Mouse (Mus musculus) testis, adult 2 months (tissue): ENCODE measurements around the gene Narf. TPM values are rescaled to one million over a fixed set of nuclear protein-coding genes. Genes with fewer than 3 reads are reported as not detected.

Experiments used
- H3K27ac ChIP-seq: fragments of 200-500 bp; 2 replicates; pipeline ENCODE4 v1.5.1; 2012; ENCODE audit warnings: low read depth, low read length; ENCODE audit not compliant: control insufficient read depth, insufficient read depth
- H3K27me3 ChIP-seq: fragments of 200-500 bp; 2 replicates; pipeline ENCODE4 v1.6.1; 2012; ENCODE audit warnings: mild to moderate bottlenecking, low read length, moderate library complexity; ENCODE audit not compliant: control insufficient read depth, insufficient read depth
- H3K36me3 ChIP-seq: fragments of 200-500 bp; 2 replicates; pipeline ENCODE4 v1.6.1; 2012; ENCODE audit warnings: mild to moderate bottlenecking, low read length; ENCODE audit not compliant: control insufficient read depth, insufficient read depth
- H3K4me1 ChIP-seq: fragments of 200-500 bp; 2 replicates; pipeline ENCODE4 v1.6.1; 2012; ENCODE audit warnings: low read length; ENCODE audit not compliant: control insufficient read depth, insufficient read depth
- H3K4me3 ChIP-seq: fragments of 200-500 bp; 2 replicates; pipeline ENCODE4 v1.5.1; 2012; ENCODE audit warnings: low read depth, mild to moderate bottlenecking, low read length, moderate library complexity, mixed read lengths; ENCODE audit not compliant: control insufficient read depth
- CTCF ChIP-seq: fragments of 200-500 bp; IDR thresholded peaks from 2 replicates; pipeline ENCODE4 v1.5.1; 2012; ENCODE audit warnings: low read depth, mild to moderate bottlenecking, inconsistent platforms, low read length, moderate library complexity; ENCODE audit not compliant: control insufficient read depth, insufficient read depth, insufficient replicate concordance
- POLR2A ChIP-seq: fragments of 200-500 bp; IDR thresholded peaks from 2 replicates; pipeline ENCODE4 v1.6.1; 2012; ENCODE audit warnings: low read depth, mild to moderate bottlenecking, inconsistent platforms, low read length, moderate library complexity; ENCODE audit not compliant: control insufficient read depth
- polyA plus RNA-seq: library from polyadenylated mRNA; depleted of rRNA; stranded (reverse); fragments of >200 nt; gene quantifications from 2 replicates; pipeline ENCODE4 v1.2.3, GENCODE M21; 2012

Gene Narf
- polyA plus RNA-seq, 1 experiment: 8.2 TPM

GRCm38 (mm10) chr11:121228129-121229017, 8.7 kb upstream of the Narf start:
- Histone ChIP-seq H3K4me1 (peaks cover 4% of the 10 kb centered on the region; the same call in 1 of the 2 replicates), H3K27ac (no peak overlapping the region; the same call in 1 of the 2 replicates), H3K36me3 (no peaks in the 10 kb centered on the region), H3K27me3 (no peaks in the 10 kb centered on the region), H3K4me3 (peak overlapping the region; percentile 89)
- TF ChIP-seq POLR2A: no peak
- TF ChIP-seq CTCF: no peak

- Histone ChIP-seq H3K4me3 (peak within 1 kb of the TSS; percentile 89), H3K4me1 (peaks cover 4% of the 10 kb centered on the region; the same call in 1 of the 2 replicates), H3K27ac (peak within 1 kb of the TSS; percentile 39), H3K27me3 (no peaks in the 10 kb centered on the region), H3K36me3 (no peaks in the 10 kb centered on the region)
- TF ChIP-seq CTCF (0 out of 2 replicates have a peak, but pooled peaks have one; percentile 12), POLR2A (peak; percentile 48; the same call in 1 of the 2 replicates)
Measured at GRCm38 (mm10) chr11:121229018-121229439, 8.0 kb upstream of the Narf start, which contains the start of gene Cybc1. Gene Cybc1, minus strand, starts transcription at chr11:121229322.

- TF ChIP-seq POLR2A (no peak), CTCF (no peak)
- no peaks in the 10 kb centered on the region for H3K27me3 ChIP-seq
- H3K27ac ChIP-seq: no peak overlapping the region
- H3K4me3 ChIP-seq: no peak overlapping the region
- no peaks in the 10 kb centered on the region for H3K36me3 ChIP-seq
- H3K4me1 ChIP-seq: peaks cover 4% of the 10 kb centered on the region; the same call in 1 of the 2 replicates
Measured at GRCm38 (mm10) chr11:121231191-121231590, 5.9 kb upstream of the Narf start.

- no peaks in the 10 kb centered on the region for H3K36me3 ChIP-seq
- H3K27ac ChIP-seq: no peak overlapping the region
- peaks cover 4% of the 10 kb centered on the region; the same call in 1 of the 2 replicates for H3K4me1 ChIP-seq
- TF ChIP-seq CTCF: no peak
- no peak for TF ChIP-seq POLR2A
- no peak overlapping the region for H3K4me3 ChIP-seq
- no peaks in the 10 kb centered on the region for H3K27me3 ChIP-seq
Measured at GRCm38 (mm10) chr11:121231628-121232291, 5.3 kb upstream of the Narf start.

GRCm38 (mm10) chr11:121232706-121233105, 4.3 kb upstream of the Narf start:
- H3K27me3 ChIP-seq: no peaks in the 10 kb centered on the region
- TF ChIP-seq CTCF (no peak), POLR2A (no peak)
- no peak overlapping the region for H3K4me3 ChIP-seq
- H3K4me1 ChIP-seq: peaks cover 4% of the 10 kb centered on the region
- H3K27ac ChIP-seq: no peak overlapping the region
- H3K36me3 ChIP-seq: no peaks in the 10 kb centered on the region

GRCm38 (mm10) chr11:121235475-121236238, 1.4 kb upstream of the Narf start:
- Histone ChIP-seq H3K4me1 (no peaks in the 10 kb centered on the region; the same call in none of the 2 replicates), H3K36me3 (no peaks in the 10 kb centered on the region), H3K27me3 (no peaks in the 10 kb centered on the region), H3K4me3 (no peak overlapping the region), H3K27ac (no peak overlapping the region)
- TF ChIP-seq CTCF (no peak; the same call in 1 of the 2 replicates), POLR2A (no peak)
